Mouse (Mus musculus): ENCODE measurements around the gene Nceh1.

DNA sequence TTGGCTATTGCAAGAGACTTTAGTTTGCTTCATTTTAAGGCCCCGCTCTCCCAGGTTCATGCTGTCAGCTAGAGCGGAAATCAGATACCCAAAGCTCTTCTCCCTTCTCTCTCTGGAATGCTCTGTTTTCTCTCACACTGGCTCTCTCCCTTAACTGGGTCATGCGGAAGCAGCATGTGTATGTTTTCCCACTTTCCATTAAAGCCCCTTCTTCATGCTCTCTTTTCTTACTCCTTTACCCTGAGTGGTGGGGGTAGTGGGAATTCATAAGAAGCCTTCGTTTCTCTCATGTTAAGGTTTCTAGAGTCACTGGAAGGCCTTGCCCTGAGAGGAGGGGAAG lies 23.4 kb downstream of the Nceh1 start:
- TF ChIP-seq CTCF (IDR thresholded peaks at IDR 0.05; ENCODE audit: low read depth) (no peak), EP300 (optimal IDR thresholded peaks at IDR 0.05) (no peak)
